Mouse (Mus musculus) stomach, postnatal 0 days (tissue): ENCODE data around the gene Dtl. TPM values are rescaled to one million over a fixed set of nuclear protein-coding genes. Genes with fewer than 3 reads are reported as not detected.
A peak's percentile ranks its signal among the peaks of the same experiment; 100 is the strongest.

ENCODE experiments used
- ATAC-seq: fragments of 200-750 bp; cut with Nextera tagmentation; 2 replicates; pipeline ENCODE4 v1.8.0; 2017; ENCODE audit not compliant: low FRiP score, low TSS enrichment
- DNase-seq: peaks from one replicate; pipeline ENCODE4 v3.0.0-alpha.2; 2016; ENCODE audit warnings: low spot score
- H3K27ac ChIP-seq: fragments of 300-500 bp; sonication (generic); replicated peaks from 2 replicates; pipeline ENCODE4 v1.5.1; 2014; ENCODE audit warnings: mild to moderate bottlenecking, control low read depth
- H3K27me3 ChIP-seq: fragments of 300-500 bp; sonication (generic); 2 replicates; pipeline ENCODE4 v1.6.1; 2014; ENCODE audit warnings: low read length; ENCODE audit not compliant: control insufficient read depth, insufficient read depth
- H3K36me3 ChIP-seq: fragments of 300-500 bp; sonication (generic); 2 replicates; pipeline ENCODE4 v1.6.1; 2014; ENCODE audit warnings: low read length, mixed read lengths; ENCODE audit not compliant: control insufficient read depth, insufficient read depth
- H3K4me1 ChIP-seq: fragments of 300-500 bp; sonication (generic); replicated peaks from 2 replicates; pipeline ENCODE4 v1.6.1; 2014; ENCODE audit warnings: antibody characterized with exemption; ENCODE audit not compliant: control insufficient read depth, insufficient read depth
- H3K4me2 ChIP-seq: fragments of 300-500 bp; sonication (generic); replicated peaks from 2 replicates; pipeline ENCODE4 v1.6.1; 2014; ENCODE audit warnings: low read depth, mild to moderate bottlenecking, control low read depth, moderate library complexity
- H3K4me3 ChIP-seq: fragments of 300-500 bp; sonication (generic); 2 replicates; pipeline ENCODE4 v1.5.1; 2014; ENCODE audit warnings: low read depth, low read length, control low read depth
- H3K9ac ChIP-seq: fragments of 300-500 bp; sonication (generic); 2 replicates; pipeline ENCODE4 v1.6.1; 2014; ENCODE audit warnings: mild to moderate bottlenecking, low read length, control low read depth, mixed read lengths
- H3K9me3 ChIP-seq: fragments of 300-500 bp; sonication (generic); 2 replicates; pipeline ENCODE4 v1.6.1; 2016; ENCODE audit warnings: low read length; ENCODE audit not compliant: control insufficient read depth
- CTCF ChIP-seq: IDR thresholded peaks from 2 replicates; pipeline ENCODE4 v1.5.1; 2016; ENCODE audit warnings: antibody characterized with exemption, low read depth, mild to moderate bottlenecking, moderate library complexity
- EP300 ChIP-seq: optimal IDR thresholded peaks from 2 replicates; pipeline ENCODE3; 2016; ENCODE audit warnings: antibody characterized with exemption
- WGBS: fragments of 180-500 bp; shearing (Covaris S2); extraction: QIAGEN DNeasy Blood & Tissue Kit; methylation state at CpG from one replicate; pipeline ENCODE4 v1.1.7; 2014; 5-methylcytosine and 5-hydroxymethylcytosine counted together
- polyA plus RNA-seq: library from polyadenylated mRNA; unstranded; fragments of >200 nt; fragmentation: Nextera tagmentation; extraction: Ambion mirVana; gene quantifications from 2 replicates; pipeline ENCODE4 v1.2.1, GENCODE M21; 2015

The Dtl gene
- polyA plus RNA-seq, 1 experiment from 2014 or later: 7.5 TPM

DNA sequence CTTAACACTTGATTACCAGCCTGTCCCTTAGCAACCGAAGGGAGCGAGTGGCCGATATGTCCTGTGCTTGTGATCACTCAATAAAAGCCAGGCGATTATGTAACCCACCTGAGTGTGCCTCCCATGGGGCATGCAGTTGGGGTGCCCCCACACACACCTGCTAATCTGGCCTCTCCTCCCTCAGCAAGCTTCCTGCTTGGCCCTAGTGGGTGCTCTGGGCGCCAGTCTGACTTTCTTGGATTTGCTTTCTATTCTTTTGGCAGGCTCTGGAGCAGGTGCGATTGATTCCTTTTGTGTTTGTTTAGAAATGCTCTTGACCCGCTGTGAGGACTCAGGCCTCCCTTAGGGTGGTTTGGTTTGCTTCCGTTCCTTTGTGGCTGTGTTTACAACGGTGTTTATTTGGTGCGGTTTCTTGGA, 80.3 kb downstream of the Dtl start:
- Histone ChIP-seq H3K4me3 (no peak overlapping the region), H3K36me3 (no peaks in the 10 kb centered on the region), H3K27ac (0 out of 2 replicates have a peak overlapping the region, but pooled peaks have one; percentile 14), H3K27me3 (no peaks in the 10 kb centered on the region), H3K9ac (no peak overlapping the region), H3K9me3 (no peaks in the 10 kb centered on the region), H3K4me1 (no peaks in the 10 kb centered on the region; the same call in none of the 2 replicates), H3K4me2 (no peak overlapping the region)
- TF ChIP-seq CTCF (no peak), EP300 (no peak)
- 33% methylated on average over 10 of the region's 10 CpGs for WGBS
- peak; percentile 46 for DNase-seq
- ATAC-seq: peak; percentile 39

GRCm38 (mm10) chr1:191494303-191494655, 81.1 kb downstream of the Dtl start:
- Histone ChIP-seq H3K4me3 (no peak overlapping the region), H3K9ac (no peak overlapping the region), H3K36me3 (no peaks in the 10 kb centered on the region), H3K27me3 (no peaks in the 10 kb centered on the region), H3K4me2 (no peak overlapping the region), H3K27ac (peak overlapping the region; percentile 50), H3K9me3 (no peaks in the 10 kb centered on the region), H3K4me1 (no peaks in the 10 kb centered on the region; the same call in none of the 2 replicates)
- ATAC-seq: no peak
- no peak for DNase-seq
- WGBS: 44% methylated on average over 2 of the region's 2 CpGs
- TF ChIP-seq CTCF (no peak), EP300 (no peak)

DNA sequence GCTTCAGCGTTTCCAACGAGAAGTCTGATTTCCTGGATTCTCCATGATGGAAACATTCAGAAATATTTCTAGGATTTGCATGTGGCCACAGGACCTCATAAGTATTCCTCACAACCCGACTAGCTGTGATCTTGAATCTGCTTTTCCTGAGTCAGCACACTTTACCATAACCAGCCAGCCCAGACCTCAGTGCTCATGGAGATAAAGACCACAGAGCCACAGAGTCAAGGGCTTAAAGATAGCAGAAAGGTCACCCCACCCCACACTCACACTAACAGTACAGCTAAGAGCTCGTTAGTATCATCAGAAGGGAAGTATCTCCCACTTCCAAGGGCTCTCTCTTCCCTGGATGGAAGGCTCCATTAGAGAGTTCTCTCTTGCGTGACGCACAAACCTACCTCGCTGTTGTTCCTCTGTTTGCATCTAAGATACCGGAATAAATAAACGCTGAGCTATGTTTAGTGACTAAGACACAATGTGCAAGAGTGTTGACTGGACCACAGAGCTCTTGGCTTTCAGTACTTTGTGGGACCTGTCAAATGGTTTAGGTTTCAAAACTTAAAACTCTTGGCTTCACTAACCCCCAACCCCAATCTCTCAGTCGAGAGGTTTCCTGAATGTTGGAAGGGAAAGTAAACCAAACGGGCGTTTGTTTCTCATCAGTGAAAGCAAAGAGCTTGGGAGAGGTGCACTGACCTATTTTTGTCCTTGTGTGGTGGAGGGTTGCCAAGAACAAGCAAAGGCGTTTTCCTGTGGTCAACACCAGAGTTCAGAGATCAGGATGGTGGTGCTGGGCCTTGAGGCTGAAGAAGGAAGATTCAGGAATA, 81.7 kb downstream of the Dtl start:
- H3K4me3 ChIP-seq: no peak overlapping the region
- H3K27me3 ChIP-seq: no peaks in the 10 kb centered on the region
- no peak overlapping the region for H3K4me2 ChIP-seq
- H3K27ac ChIP-seq: peak overlapping the region; percentile 50
- H3K4me1 ChIP-seq: no peaks in the 10 kb centered on the region; the same call in none of the 2 replicates
- ATAC-seq (no peak), DNase-seq (peak; percentile 42)
- no peak overlapping the region for H3K9ac ChIP-seq
- H3K36me3 ChIP-seq: no peaks in the 10 kb centered on the region
- TF ChIP-seq CTCF (no peak), EP300 (no peak)
- H3K9me3 ChIP-seq: no peaks in the 10 kb centered on the region
- WGBS: 54% methylated on average over 13 of the region's 13 CpGs

DNA sequence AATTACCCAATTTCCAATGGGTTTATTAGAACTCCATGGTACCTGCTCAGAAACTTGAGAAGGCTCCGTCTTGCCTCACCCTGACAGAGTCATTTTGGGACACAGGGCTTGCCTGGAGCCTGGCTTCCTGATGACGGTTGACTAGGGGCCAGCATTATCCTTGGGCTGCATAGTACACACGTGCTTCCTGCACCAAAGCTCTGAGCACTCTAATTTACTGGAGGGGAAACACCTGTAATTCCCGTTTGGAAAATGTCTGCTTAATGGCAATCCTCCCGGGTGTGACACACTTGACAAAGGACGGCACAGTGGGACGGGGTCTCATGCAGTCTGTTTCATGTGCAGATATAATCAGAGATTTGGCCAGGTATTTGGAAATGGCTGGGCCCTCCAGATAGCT, 84.9 kb downstream of the Dtl start:
- H3K4me3 ChIP-seq: no peak overlapping the region
- H3K27me3 ChIP-seq: no peaks in the 10 kb centered on the region
- TF ChIP-seq EP300 (no peak), CTCF (no peak)
- H3K9me3 ChIP-seq: no peaks in the 10 kb centered on the region
- 47% methylated on average over 7 of the region's 7 CpGs for WGBS
- no peaks in the 10 kb centered on the region for H3K36me3 ChIP-seq
- ATAC-seq (peak; percentile 53; the same call in 1 of the 2 replicates), DNase-seq (no peak)
- no peak overlapping the region for H3K27ac ChIP-seq
- H3K4me2 ChIP-seq: no peak overlapping the region
- H3K4me1 ChIP-seq: no peaks in the 10 kb centered on the region; the same call in none of the 2 replicates
- H3K9ac ChIP-seq: no peak overlapping the region

Other genes starting within 250 kb of the Dtl start
- 6.7 and 6.8 TPM in 2 replicates for gene Tmem206, start 249.6 kb downstream of the Dtl start, polyA plus RNA-seq
- 28.4 and 32.9 TPM in 2 replicates for gene Ppp2r5a, start 172.3 kb downstream of the Dtl start, polyA plus RNA-seq
- 15.1 and 15.8 TPM in 2 replicates for gene Ints7, start 92 bp upstream of the Dtl start, polyA plus RNA-seq
- 28.9 and 32.3 TPM in 2 replicates for gene Lpgat1, start 142.3 kb upstream of the Dtl start, polyA plus RNA-seq
- 7.9 and 10.6 TPM in 2 replicates for gene Nek2, start 245.9 kb upstream of the Dtl start, polyA plus RNA-seq